Mouse (Mus musculus) CD4-positive naive resting alpha-beta T cell, adult 76 days (primary cell): ENCODE results near the gene Birc7. TPM values are rescaled to one million over a fixed set of nuclear protein-coding genes. Genes with fewer than 3 reads are reported as not detected.

Experiments
- total RNA-seq: library from RNA; stranded (reverse); gene quantifications from one replicate; pipeline ENCODE4 v1.2.4, GENCODE M21; 2023

Gene Birc7
- not detected for total RNA-seq

GRCm38 (mm10) chr2:180928723-180929122 is at the start of gene Birc7:
TSS of gene Birc7 (plus strand) at chr2:180929023.

GRCm38 (mm10) chr2:180920810-180921400 is 7.9 kb upstream of the Birc7 start, which contains the start of gene Ythdf1:
TSS of gene Ythdf1 (minus strand) at chr2:180920949.

GRCm38 (mm10) chr2:180954061-180955047 is 25.5 kb downstream of the Birc7 start, which contains the start of gene Nkain4:
TSS of gene Nkain4 (minus strand) at chr2:180954699.

GRCm38 (mm10) chr2:180967010-180967763 is 38.4 kb downstream of the Birc7 start, which contains the start of gene Arfgap1:
TSS of gene Arfgap1 (plus strand) at chr2:180967225.

Other genes with a start within 250 kb of the Birc7 start
- 101 TPM for gene Dido1, start 219.0 kb upstream of the Birc7 start, total RNA-seq
- 52.0 TPM for gene Gid8, start 218.9 kb upstream of the Birc7 start, total RNA-seq
- gene Slc17a9, start 203.8 kb upstream of the Birc7 start, total RNA-seq, result 52.9 TPM
- gene Bhlhe23, start 152.1 kb upstream of the Birc7 start, total RNA-seq, result not detected
- 98.8 TPM for gene Ythdf1, start 8.1 kb upstream of the Birc7 start, total RNA-seq
- not detected for gene Nkain4, start 25.7 kb downstream of the Birc7 start, total RNA-seq
- gene Arfgap1, start 38.2 kb downstream of the Birc7 start, total RNA-seq, result 71.6 TPM
- gene Col20a1, start 57.5 kb downstream of the Birc7 start, total RNA-seq, result 5.2 TPM
- not detected for gene Chrna4, start 114.5 kb downstream of the Birc7 start, total RNA-seq
- not detected for gene Kcnq2, start 206.3 kb downstream of the Birc7 start, total RNA-seq
- not detected for gene Eef1a2, start 228.0 kb downstream of the Birc7 start, total RNA-seq